Mouse (Mus musculus): Measurements from ENCODE around the gene Lamtor1. TPM values are rescaled to one million over a fixed set of nuclear protein-coding genes. Genes with fewer than 3 reads are reported as not detected.
A peak's percentile ranks its signal among the peaks of the same experiment; 100 is the strongest.

Gene Lamtor1
- total RNA-seq, 1 experiment, result 106 TPM

DNA sequence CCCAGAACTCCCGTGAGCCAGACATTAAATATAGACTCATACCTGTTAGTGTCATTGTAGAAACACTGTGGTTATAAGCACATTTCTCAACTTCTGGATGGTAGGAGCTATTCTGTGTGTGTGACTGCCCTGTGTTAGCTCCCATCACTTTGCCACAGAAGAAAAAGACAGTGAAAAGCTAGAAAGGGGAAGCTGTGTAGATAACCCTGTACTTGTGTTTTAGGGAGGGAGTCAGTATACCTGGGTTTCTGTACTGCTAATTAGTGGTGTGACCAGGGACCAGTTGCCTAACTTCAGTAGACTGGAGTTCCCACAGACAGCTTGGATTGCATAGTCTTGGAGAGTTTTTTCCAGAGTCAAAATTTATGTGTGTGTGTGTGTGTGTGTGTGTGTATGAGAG lies 50.8 kb downstream of the Lamtor1 start:
- Histone ChIP-seq H3K4me1 (ENCODE audit: control insufficient read depth in 2 of 2, insufficient read depth in 2 of 2, low read length in 2 of 2, poor library complexity in 1 of 2) (peaks cover 0 to 10% of the 10 kb centered on the region in 2 experiments; a peak in 3 of 4 replicates), H3K4me3 (ENCODE audit: insufficient read depth in 1 of 2, low read depth in 1 of 2, low read length in 2 of 2, poor library complexity in 1 of 2, severe bottlenecking in 1 of 2) (no peak overlapping the region), H3K27ac (ENCODE audit: insufficient read depth, low read depth, low read length, poor library complexity, severe bottlenecking) (no peak overlapping the region), H3K9me3 (ENCODE audit: control insufficient read depth, insufficient read depth, low read depth, low read length) (no peaks in the 10 kb centered on the region), H3K9ac (ENCODE audit: insufficient read depth, low read depth, low read length, poor library complexity, severe bottlenecking) (no peak overlapping the region), H3K36me3 (ENCODE audit: control insufficient read depth, insufficient read depth, low read length, poor library complexity, severe bottlenecking) (no peaks in the 10 kb centered on the region)
- no peak for TF ChIP-seq CHD2 (IDR thresholded peaks at IDR 0.05; ENCODE audit: low read depth, low read length)
- in situ Hi-C loops (cut with MboI; ENCODE audit: low sequenced_read_pairs in 2 of 2, unreplicated experiment in 2 of 2), result no loop called here
- no peak for DNase-seq (ENCODE audit: low read depth, low spot score)

- Histone ChIP-seq H3K27ac (ENCODE audit: insufficient read depth, low read depth, low read length, poor library complexity, severe bottlenecking) (no peak overlapping the region), H3K36me3 (ENCODE audit: control insufficient read depth, insufficient read depth, low read length, poor library complexity, severe bottlenecking) (no peaks in the 10 kb centered on the region), H3K4me3 (ENCODE audit: insufficient read depth in 1 of 2, low read depth in 1 of 2, low read length in 2 of 2, poor library complexity in 1 of 2, severe bottlenecking in 1 of 2) (no peak overlapping the region), H3K9me3 (ENCODE audit: control insufficient read depth, insufficient read depth, low read depth, low read length) (no peaks in the 10 kb centered on the region), H3K4me1 (ENCODE audit: control insufficient read depth in 2 of 2, insufficient read depth in 2 of 2, low read length in 2 of 2, poor library complexity in 1 of 2) (peaks cover 0 to 10% of the 10 kb centered on the region in 2 experiments; a peak in 3 of 4 replicates), H3K9ac (ENCODE audit: insufficient read depth, low read depth, low read length, poor library complexity, severe bottlenecking) (no peak overlapping the region)
- in situ Hi-C loops (cut with MboI; ENCODE audit: low sequenced_read_pairs in 2 of 2, unreplicated experiment in 2 of 2), result no loop called here
- no peak for DNase-seq (ENCODE audit: low read depth, low spot score)
- no peak for TF ChIP-seq ZNF384 (IDR thresholded peaks at IDR 0.05; ENCODE audit: low read depth, low read length)
- TF ChIP-seq MAFK (IDR thresholded peaks at IDR 0.05; ENCODE audit: insufficient read depth, low read depth, low read length), result no peak
- no peak for TF ChIP-seq CHD2 (IDR thresholded peaks at IDR 0.05; ENCODE audit: low read depth, low read length)
- TF ChIP-seq ZC3H11A (IDR thresholded peaks at IDR 0.05; ENCODE audit: borderline replicate concordance, low read depth, low read length), result no peak
- TF ChIP-seq HCFC1 (IDR thresholded peaks at IDR 0.05; ENCODE audit: borderline replicate concordance, insufficient read depth, low read length), result no peak
These were observed 51.2 kb downstream of the Lamtor1 start for GRCm38 (mm10) chr7:101956911-101957310.

DNA sequence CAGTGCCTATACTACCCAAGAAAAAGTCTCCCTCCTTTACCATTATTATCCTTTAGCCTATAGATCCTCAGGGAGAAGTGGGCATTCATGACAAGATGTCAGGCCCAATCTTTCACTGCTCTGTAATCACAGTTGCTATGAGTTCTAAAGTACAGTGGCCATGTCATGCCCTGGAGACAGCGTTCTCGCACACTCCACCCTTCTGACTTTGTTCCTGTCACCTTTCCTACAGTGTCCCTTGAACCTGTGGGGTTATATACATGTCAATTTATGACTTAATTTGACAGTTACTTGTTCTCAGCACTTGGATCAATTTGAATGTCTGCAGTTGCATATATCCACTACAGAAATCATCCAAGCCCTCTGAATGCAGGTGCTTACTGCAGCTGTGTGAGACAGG lies 57.1 kb downstream of the Lamtor1 start:
- no peak overlapping the region for H3K4me3 ChIP-seq (ENCODE audit: insufficient read depth in 1 of 2, low read depth in 1 of 2, low read length in 2 of 2, poor library complexity in 1 of 2, severe bottlenecking in 1 of 2)
- no peaks in the 10 kb centered on the region for H3K36me3 ChIP-seq (ENCODE audit: control insufficient read depth, insufficient read depth, low read length, poor library complexity, severe bottlenecking)
- H3K4me1 ChIP-seq (ENCODE audit: control insufficient read depth in 2 of 2, insufficient read depth in 2 of 2, low read length in 2 of 2, poor library complexity in 1 of 2), result peaks cover 0 to 4% of the 10 kb centered on the region in 2 experiments; a peak in 2 of 4 replicates
- no peak overlapping the region for H3K27ac ChIP-seq (ENCODE audit: insufficient read depth, low read depth, low read length, poor library complexity, severe bottlenecking)
- no peaks in the 10 kb centered on the region for H3K9me3 ChIP-seq (ENCODE audit: control insufficient read depth, insufficient read depth, low read depth, low read length)
- TF ChIP-seq HCFC1 (IDR thresholded peaks at IDR 0.05; ENCODE audit: borderline replicate concordance, insufficient read depth, low read length), result no peak
- no peak for TF ChIP-seq ZC3H11A (IDR thresholded peaks at IDR 0.05; ENCODE audit: borderline replicate concordance, low read depth, low read length)
- TF ChIP-seq ZNF384 (IDR thresholded peaks at IDR 0.05; ENCODE audit: low read depth, low read length), result no peak
- TF ChIP-seq CHD2 (IDR thresholded peaks at IDR 0.05; ENCODE audit: low read depth, low read length), result no peak
- TF ChIP-seq MAFK (IDR thresholded peaks at IDR 0.05; ENCODE audit: insufficient read depth, low read depth, low read length), result no peak
- DNase-seq (ENCODE audit: low read depth, low spot score), result no peak
- H3K9ac ChIP-seq (ENCODE audit: insufficient read depth, low read depth, low read length, poor library complexity, severe bottlenecking), result no peak overlapping the region
- in situ Hi-C loops (cut with MboI; ENCODE audit: low sequenced_read_pairs in 2 of 2, unreplicated experiment in 2 of 2), result no loop called here

DNA sequence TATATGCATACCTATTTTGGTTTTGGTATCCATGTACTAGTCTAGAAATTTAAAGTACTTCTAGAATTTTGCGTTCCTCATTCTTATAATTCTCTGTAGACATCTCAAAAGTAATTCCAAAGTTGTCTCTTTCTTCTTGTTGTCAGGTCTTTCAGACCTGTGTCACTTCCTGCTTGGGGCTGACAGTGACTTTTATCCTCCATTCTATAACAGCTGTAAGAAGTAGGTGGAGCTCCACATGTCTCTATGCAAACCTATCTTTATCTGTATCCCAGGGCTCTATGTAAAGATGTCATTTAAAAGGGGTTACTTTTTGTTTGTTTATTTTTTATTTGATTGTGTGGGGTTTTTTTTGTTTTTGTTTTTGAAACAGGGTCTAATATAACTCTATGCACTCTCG lies 57.9 kb downstream of the Lamtor1 start:
- Histone ChIP-seq H3K9me3 (ENCODE audit: control insufficient read depth, insufficient read depth, low read depth, low read length) (no peaks in the 10 kb centered on the region), H3K36me3 (ENCODE audit: control insufficient read depth, insufficient read depth, low read length, poor library complexity, severe bottlenecking) (no peaks in the 10 kb centered on the region), H3K9ac (ENCODE audit: insufficient read depth, low read depth, low read length, poor library complexity, severe bottlenecking) (no peak overlapping the region), H3K4me3 (ENCODE audit: insufficient read depth in 1 of 2, low read depth in 1 of 2, low read length in 2 of 2, poor library complexity in 1 of 2, severe bottlenecking in 1 of 2) (no peak overlapping the region), H3K27ac (ENCODE audit: insufficient read depth, low read depth, low read length, poor library complexity, severe bottlenecking) (no peak overlapping the region), H3K4me1 (ENCODE audit: control insufficient read depth in 2 of 2, insufficient read depth in 2 of 2, low read length in 2 of 2, poor library complexity in 1 of 2) (peaks cover 0 to 4% of the 10 kb centered on the region in 2 experiments; a peak in 2 of 4 replicates)
- in situ Hi-C loops (cut with MboI; ENCODE audit: low sequenced_read_pairs in 2 of 2, unreplicated experiment in 2 of 2), result no loop called here
- TF ChIP-seq HCFC1 (IDR thresholded peaks at IDR 0.05; ENCODE audit: borderline replicate concordance, insufficient read depth, low read length) (no peak), ZNF384 (IDR thresholded peaks at IDR 0.05; ENCODE audit: low read depth, low read length) (no peak), ZC3H11A (IDR thresholded peaks at IDR 0.05; ENCODE audit: borderline replicate concordance, low read depth, low read length) (no peak), CHD2 (IDR thresholded peaks at IDR 0.05; ENCODE audit: low read depth, low read length) (no peak), MAFK (IDR thresholded peaks at IDR 0.05; ENCODE audit: insufficient read depth, low read depth, low read length) (no peak)
- DNase-seq (ENCODE audit: low read depth, low spot score), result no peak

DNA sequence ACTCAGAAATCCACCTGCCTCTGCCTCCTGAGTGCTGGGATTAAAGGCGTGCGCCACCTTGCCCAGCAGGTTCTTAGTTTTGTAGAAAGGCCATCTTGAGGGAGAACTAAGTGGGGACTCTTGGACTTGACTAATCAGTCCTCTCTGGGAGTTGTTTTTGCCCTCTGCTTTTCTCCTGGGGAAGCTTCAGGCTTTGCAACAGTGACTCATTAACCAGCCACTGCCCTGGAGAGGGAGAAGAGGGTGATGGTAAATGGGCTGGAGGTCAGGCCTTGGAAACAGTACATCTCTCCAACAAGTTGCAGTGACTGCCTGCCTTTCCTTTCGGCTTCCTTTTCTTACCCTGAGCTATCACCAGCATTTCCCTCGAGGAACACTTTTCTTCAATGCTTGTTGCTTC lies 58.8 kb downstream of the Lamtor1 start:
- no peak for DNase-seq (ENCODE audit: low read depth, low spot score)
- 0 out of 2 replicates have a peak overlapping the region, but pooled peaks have one; percentile 29 for H3K9ac ChIP-seq (ENCODE audit: insufficient read depth, low read depth, low read length, poor library complexity, severe bottlenecking)
- TF ChIP-seq HCFC1 (IDR thresholded peaks at IDR 0.05; ENCODE audit: borderline replicate concordance, insufficient read depth, low read length) (no peak), ZNF384 (IDR thresholded peaks at IDR 0.05; ENCODE audit: low read depth, low read length) (no peak), MAFK (IDR thresholded peaks at IDR 0.05; ENCODE audit: insufficient read depth, low read depth, low read length) (no peak), ZC3H11A (IDR thresholded peaks at IDR 0.05; ENCODE audit: borderline replicate concordance, low read depth, low read length) (no peak), CHD2 (IDR thresholded peaks at IDR 0.05; ENCODE audit: low read depth, low read length) (no peak)
- no peaks in the 10 kb centered on the region for H3K9me3 ChIP-seq (ENCODE audit: control insufficient read depth, insufficient read depth, low read depth, low read length)
- no peaks in the 10 kb centered on the region for H3K36me3 ChIP-seq (ENCODE audit: control insufficient read depth, insufficient read depth, low read length, poor library complexity, severe bottlenecking)
- in situ Hi-C loops (cut with MboI; ENCODE audit: low sequenced_read_pairs in 2 of 2, unreplicated experiment in 2 of 2), result no loop called here
- H3K4me3 ChIP-seq (ENCODE audit: insufficient read depth in 1 of 2, low read depth in 1 of 2, low read length in 2 of 2, poor library complexity in 1 of 2, severe bottlenecking in 1 of 2), result no peak overlapping the region
- peaks cover 3 to 6% of the 10 kb centered on the region in 2 experiments; a peak in 2 of 4 replicates for H3K4me1 ChIP-seq (ENCODE audit: control insufficient read depth in 2 of 2, insufficient read depth in 2 of 2, low read length in 2 of 2, poor library complexity in 1 of 2)
- 0 out of 2 replicates have a peak overlapping the region, but pooled peaks have one; percentile 28 for H3K27ac ChIP-seq (ENCODE audit: insufficient read depth, low read depth, low read length, poor library complexity, severe bottlenecking)
